Mouse (Mus musculus) neural tube, embryonic 10.5 days (tissue): ENCODE results near the gene Mtor.

Experiments used
- DNase-seq: peaks from one replicate; pipeline ENCODE4 v3.0.0-alpha.2; 2017; ENCODE audit warnings: low spot score; ENCODE audit errors: extremely low spot score

Mtor gene

DNA sequence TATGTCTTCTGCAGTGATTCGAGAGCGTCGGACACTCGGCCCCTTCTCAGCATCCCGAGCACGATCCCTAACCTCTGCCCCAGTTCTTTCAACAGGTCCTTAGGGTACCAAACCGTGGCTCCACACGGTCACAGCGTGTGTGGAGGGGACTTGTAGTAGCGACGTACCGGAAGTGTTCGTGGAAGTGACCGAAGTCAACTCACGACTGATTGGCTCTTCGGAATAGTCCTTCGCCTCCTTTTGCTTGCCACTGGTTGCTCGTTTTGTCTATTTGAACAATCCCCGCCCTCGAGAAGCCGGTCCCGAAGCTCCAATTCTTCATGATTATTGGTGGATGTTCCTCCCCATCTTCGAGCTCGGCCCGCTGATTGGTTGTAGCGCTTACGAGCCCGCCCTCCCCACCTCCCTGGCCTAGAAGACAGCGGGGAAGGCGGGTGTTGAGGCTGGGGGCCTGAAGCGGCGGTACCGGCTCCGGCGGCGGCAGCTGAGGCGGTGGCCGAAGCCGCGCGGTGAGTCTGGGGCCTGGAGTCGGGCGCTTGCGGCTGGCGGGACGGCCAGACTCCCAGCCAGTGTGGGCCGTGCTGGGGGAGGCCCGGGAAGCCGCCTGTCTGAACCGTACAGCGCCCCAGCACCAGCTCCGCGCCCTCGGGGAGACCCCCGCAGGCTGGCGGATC, at the start of gene Mtor:
Mtor (plus strand) TSS at position 433 of the 674 bp plus-strand sequence.
- DNase-seq: peak; percentile 85

DNA sequence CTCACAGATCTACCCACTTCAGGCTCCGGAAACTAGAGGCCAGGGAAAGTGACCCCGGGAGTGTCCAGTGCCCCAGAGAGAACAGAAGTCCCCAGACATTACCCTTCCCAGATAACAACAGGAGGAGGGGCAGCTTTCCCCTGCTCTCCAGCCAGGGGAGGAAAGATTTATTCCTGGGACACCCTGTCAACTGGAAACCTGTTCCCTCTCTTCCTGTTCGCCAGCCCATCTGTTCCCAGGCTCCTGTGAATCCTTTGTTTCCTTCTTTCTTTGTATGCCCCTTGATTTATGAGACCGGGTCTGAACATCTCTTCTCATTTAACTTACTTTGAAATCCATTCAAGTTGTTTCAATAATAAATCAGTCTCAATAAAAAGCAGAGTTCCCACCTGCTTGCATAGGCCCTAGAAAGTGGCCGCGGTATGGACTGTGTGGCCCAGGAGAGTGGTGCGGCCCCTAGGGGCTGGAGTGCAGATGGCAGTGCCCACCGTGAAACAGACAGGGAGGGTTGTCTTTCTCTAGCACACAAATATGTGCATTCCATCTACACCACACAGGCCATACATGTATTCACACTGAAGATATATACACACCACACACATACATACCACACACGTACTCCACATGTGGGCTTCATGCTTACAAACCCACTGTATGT, 48.8 kb upstream of the Mtor start:
- no peak for DNase-seq

DNA sequence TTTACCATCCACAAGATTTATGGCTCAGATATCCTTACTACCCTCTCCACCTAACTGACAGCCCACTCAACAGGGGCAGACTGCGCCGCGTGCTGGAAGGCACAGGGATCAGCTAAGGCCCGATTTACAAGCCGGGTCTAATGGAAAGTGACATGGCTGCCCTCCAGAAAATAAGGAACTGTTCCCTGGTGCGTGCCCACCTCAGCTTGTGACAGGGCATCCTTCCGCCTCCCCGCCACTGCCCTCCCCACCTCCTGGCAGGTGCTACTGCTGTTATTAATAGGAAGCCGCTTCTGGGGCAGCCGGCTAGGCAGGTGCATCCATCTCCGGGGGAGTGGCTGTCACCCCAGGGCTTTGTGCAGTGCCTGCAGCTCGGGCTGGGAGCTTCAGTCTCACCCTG, 45.0 kb upstream of the Mtor start:
- DNase-seq: no peak

DNA sequence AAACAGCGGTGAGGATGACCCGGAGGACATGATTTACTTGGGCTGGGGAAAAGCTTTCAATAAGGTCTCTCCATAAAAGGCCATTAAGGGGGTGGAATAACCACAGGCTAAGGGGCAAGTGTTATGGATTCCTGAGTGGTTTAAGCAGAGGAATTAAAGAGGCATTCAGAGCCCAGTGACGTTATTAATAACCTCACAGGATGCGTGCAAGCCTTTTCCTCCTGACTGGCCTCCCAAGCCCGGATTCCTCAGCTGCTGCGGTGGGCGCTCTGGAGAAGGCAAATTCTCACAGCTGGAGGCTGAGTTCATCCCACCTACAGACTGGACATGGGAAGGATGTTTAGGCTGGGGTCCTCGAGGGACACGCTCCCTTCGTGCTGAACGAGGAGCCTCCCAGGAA, 43.7 kb upstream of the Mtor start:
- DNase-seq: no peak

DNA sequence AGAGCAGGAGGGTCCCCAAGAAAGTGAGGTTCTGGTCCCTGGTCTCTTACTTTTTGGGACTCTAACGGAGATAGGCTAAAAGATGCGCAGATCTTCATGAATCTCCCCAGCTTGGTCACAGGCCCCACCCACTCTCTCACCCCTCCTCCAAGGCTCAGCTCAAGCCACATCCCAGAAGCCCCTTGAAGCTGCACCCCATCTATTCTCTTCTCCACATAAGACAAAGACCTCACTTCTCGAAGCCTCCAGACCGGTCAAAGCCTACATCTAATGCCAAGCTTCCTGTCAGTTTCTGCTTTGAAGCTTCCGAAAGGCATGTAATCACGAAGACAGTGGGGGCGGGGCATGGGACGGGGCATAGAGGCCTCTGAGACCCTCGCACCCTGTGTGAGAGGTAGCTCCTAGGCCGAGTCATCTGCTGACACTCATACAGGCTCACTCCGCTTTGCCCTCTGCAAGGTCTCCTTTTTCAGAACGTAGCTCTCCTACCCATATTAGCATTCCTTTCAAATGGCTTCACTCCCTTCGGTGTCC, 43.1 kb upstream of the Mtor start:
- DNase-seq: no peak

DNA sequence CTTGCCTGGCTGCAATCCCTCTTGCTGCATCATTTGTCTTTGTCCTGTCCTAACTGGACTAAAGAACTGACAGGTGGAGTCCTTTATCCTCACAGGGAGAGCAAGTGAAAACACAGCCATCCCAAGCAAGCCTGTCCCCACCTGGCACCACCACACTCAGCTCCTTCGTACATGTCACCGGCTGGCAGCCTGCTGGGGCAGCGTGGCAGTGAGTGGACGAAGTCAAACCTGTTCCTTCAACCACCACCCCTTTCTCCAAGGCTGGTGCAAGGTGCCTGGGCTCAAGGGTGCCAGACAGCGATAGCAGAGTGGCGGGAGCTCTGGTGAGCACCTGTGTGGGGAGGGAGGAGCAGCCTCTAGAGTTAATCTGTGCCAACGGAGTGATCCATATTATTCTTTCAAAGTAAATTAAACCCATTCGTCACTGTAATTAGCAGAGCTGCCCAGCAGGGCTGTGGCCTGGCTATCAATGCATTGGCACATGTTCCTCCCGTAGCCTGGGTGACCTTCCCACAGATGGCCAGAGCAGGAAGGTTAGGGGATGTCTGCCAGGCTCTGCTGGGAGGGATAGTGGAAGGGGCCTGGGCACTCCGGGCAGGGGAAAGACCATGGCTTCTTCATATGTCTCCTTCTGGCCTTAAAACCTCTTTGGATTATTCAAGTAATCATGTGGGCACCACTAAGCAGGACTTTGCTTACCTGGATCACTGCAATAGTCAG, 40.0 kb upstream of the Mtor start:
- no peak for DNase-seq

DNA sequence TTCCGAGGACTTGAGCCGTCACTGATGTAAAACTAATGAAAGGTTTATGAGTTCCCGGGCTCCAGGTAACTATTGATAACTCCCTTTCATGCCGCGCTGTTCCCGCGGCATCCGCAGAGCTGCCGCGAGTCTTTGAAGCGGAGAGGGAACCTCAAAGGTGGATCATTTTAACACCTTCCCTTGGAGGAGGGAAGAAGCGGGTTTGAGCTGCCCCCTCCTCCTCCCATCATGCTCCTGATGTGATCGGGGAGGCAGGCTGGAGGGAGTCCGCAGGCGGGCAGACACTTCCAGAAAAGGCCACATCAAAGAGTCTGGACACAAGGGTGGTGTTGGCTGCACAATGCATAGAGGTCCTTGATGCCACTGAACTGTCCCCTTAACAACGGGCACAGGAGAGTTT, 32.8 kb upstream of the Mtor start:
- DNase-seq: no peak

DNA sequence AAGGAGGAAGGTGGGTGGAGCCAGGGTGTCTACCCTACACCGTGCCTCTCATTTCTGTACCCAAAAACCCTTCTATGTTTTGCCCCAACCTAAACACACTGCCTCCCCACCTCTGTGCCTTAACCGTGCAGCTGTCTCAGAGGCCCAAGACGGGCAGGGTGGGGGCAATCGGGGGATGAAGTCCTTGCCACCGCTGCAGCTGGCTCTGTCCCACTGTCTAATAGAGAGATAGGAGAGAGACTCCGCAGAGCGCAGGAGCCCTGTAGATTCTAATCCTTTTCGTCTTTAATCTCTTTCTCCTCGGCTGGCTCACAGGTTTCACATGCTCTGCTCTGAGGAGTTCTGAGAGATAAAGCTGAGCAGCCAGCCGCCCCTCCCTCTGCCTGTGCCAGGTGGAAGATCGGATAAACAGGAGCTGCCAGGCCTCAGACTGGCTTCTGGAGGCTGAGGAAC, 31.3 kb upstream of the Mtor start:
- DNase-seq: no peak

DNA sequence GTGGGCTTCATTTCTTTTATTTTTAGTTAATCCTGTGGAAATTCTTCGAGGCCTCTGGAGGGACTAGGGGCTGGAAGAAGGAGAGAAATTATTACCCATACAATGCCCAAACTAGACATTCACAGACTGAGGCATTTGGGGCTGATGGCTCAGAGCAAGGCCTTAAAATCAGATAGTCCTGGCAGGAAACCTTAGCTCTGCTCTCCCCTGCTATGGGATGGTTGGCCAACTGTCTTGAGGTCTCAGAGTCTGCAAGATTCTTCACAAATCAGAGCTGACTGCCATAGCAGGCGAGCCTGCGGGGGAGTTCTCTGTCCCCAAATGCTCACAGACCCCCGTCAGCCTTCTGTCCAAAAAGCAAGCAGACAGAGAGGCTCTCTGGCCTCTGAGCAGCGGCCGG, 30.9 kb upstream of the Mtor start:
- DNase-seq: no peak

DNA sequence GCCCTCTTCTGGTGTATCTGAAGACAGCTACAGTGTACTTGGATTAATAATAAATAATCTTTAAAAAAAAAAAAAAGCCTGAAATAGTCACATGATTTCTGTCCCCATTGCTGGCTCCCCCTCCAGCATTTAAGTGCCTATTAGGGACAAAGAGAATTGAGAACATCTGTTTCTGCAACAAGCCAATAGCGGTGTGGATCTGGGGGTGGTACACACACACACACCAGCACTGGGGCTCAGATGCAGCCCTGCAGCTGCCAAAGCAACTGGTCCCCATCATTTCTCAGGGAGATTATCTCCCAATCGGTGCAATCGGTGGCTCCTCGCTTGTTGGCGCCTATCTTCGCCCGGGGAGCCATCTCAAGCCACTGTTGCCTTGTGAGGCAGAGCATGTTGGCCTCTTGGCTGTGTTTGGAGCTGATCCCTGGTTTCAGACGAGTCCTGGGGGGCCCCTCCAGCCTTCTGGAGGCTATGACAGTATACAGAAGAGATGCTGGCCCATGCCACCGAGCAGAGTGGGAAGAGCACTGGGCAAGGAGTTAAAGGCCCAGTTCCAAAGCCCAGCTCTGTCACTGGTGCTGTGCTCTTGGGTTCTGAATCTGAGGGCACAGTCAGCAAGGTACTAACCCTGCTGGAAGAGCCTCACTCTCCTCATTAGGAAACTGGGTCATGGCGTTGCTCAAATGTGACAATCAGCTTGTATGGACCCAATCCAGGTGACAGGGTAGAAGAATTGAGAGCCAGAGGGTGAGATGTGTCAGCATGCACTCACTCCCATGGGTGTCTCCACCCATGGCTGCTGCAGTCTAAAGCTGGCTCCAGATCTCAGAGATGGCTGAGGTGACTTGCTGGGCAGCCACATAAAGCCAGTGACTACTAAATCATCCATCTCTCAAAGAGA, 21.2 kb upstream of the Mtor start:
- no peak for DNase-seq

DNA sequence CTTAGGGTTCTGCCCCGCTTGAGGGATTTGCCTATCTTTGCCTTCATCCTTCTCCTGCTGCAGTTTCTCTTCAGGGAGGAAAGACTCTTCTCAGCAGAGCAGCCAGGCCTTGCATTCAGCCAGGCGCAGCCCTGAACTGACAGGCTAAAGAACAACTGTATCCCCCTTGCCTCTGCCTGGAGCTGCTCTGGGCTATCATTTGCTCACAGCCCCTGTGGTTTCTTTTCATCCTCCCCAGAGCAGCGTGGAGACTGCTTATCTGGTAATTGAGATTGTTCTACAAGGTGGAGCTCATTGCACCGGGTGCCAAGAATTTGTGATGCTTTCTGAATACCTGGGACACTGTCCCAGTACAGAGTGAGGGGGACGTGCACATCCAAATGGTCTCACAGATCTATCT, 19.9 kb upstream of the Mtor start:
- DNase-seq: no peak

DNA sequence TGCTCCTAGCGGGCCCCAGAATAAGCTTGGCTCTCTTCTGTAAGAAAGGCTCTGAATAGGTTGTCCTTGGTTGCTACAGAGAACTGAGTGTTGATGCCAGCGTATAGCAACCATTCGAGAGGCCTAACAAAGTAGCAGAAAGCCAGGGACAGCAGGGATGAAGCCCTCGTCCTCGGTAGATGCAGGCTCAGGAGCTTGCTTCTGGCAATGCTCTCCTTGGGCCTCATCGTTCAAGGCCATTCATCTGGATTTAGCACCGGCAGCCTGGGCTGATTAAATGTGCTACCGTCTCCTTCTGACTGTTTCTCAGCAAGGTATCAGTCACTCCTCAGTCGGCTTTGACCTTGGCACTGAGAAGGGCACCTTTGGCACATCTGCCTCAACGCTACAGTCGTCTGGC, 19.3 kb upstream of the Mtor start:
- no peak for DNase-seq

DNA sequence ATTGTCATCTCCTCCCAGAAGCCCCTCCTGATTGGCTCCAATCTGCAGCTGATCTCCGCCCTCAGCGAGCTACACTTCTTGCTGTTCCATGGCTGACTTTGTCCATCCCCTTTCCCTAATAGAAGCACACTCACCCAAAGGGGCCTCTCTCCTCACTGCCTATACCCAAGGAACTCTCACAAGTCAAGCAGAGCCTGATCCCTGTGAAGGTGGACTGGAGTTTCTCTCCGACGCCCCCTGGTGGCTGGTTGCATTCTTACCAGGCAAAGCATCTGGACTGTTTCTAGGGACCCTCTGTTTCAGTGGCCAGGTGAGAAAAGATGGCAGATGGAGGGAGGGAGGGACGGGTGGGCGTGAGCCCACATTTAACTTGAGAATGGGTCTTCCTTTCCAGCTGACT, 18.7 kb upstream of the Mtor start:
- peak; percentile 88 for DNase-seq

DNA sequence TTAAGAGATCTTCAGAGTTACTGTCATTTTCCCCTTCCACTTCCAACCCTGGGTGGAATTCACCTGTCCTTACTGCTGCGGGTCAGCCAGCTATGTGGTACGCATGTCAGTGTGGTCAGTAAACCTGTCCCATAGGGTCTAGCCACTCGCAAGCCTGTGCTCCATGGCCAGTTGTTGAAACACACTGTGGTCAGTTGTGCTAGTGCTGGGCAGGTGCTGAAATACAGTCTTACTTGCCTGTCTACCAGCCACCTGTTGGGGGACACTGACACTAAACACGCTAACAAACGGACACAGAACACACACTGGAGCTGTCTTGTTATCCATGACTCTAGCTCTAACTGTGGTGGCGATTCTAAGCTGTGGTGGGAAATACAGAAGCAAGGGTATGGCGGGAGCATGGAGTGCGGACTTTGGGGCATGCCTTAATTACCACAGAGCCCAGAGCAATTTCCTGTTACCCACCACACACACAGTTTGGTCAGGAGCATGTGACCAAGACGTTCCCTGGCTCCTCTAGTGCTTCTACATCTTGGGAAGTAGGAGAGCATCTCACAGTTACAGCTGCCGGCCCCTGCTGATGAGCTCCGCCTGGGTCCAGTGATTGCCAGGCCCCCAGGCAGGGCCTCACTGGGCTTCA, 17.4 kb upstream of the Mtor start:
- DNase-seq: no peak

DNA sequence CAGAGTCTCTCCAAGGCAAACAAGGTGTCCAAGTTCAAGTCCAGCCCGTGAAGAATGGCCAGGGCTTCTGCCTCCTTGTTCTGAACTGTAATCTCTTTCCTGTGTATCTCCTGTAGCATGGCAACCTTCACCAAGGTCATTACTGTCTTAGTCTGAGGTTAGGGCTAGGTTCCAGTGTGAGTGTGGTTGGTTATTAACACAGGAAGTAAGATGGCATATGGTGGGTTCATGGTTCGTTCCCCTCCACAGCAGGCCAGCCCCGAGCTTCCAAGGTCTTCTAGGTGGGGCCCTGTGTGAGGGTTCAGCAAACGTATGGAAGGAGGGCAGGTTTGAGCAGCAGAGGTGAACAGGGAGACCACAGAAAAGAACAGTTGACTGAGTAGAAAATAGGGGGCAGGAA, 15.9 kb upstream of the Mtor start:
- DNase-seq: no peak

DNA sequence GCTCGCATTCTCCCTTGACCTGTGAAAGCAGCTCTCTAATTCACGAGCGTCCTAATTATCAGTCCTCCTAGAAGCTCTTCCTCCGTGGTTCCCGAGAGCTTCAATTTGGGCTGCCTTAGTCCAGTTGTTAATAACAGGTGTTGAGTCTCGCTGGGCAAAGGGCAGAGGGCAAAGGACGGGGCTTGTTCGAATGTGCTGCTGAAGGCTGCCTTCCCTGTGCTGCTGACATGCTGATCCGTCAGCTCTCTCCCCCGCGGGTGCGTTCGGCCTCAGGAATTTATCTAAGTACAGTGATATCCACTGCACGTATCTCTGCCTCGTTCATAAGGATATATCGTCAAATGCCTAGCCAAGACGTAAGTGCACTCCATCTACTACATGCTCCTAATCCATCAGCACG, 15.1 kb upstream of the Mtor start:
- DNase-seq: no peak

DNA sequence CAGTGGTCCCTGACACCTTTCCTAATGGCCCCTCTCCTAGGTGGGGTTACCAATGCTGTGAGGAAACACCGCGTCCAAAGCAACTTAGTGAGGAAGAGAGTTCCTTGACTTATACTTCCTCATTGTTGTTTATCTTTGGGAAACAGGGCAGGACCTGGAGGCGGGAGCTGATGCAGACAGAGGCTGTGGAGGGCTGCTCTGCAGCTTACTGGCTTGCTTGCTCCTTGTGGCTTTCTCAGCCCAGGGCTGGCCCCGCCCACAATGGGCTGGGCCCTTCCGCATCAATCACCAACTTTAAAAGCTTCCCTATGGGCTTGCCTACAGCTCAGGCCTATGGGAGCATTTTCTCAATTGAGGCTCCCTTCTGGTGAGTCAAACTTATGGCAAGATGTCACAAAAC, 14.6 kb upstream of the Mtor start:
- DNase-seq: no peak

DNA sequence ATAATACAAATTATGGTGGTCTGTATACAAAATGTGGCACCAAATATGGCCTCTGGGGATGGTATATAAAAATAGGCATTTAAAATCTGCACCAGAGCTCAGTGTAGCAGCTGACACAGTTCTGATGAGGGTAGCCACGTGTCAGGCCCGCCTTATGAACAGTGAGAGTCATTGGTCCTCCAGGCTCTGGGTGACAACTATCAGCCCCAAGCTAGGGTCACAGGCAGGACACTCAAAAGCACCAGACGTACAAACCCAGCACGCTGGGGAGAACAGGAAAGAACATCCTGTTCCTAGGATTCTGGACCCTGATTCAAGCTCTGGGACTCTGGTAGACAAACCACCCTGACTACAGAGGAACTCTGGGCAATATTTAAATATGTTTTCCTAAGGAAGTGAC, 13.9 kb upstream of the Mtor start:
- DNase-seq: no peak

DNA sequence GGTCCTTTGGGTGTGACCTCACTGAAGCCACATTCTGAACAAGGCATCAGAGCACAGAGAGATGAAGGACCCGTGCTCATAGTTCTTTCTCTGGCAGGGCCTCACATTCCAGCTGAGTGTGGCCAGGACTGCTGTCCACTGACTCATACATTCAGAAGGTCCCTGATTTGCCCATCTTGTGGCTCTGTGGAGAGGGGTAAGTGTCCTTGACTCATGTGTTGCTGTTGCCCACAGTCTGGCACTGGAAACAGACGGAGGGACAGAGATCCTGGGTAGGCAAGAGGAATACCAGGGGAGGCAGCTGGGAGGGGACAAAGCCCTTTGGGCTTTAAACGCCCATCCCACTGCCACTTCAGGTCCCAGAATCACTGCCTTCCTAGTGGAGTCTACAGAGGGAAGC, 13.3 kb upstream of the Mtor start:
- no peak for DNase-seq

DNA sequence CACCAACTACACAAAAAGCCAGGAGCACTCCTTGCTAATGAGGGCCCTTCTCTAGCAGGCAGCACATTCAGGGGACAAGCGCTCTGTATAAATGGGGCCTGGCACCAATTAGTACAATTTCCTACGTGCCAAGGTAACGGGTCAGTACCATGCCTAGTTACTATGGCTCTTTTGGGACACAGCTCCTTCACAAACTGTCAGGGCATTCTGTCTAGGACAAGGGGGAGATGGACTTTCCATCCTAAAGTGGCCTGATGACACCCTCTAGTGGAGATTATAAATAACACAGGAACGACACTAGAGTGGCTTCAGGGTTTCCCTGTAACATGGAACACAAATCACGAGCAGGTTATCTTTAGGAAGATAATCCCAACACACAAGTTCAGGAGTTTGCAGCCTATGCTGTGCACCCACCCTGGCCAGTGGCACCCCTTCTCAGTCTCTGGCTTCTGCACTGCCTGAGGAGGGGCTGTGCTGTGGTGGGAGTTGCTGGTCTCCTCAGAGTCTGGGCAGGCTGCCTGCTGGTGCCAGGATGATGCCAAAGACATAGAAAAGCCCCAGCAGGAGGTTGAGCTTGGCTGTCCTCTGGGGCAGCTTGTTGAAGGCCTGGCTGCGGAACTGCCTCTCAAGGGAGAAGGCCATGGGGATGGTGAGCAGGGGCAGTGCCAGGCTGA, 12.6 kb upstream of the Mtor start:
- DNase-seq: no peak
